Mouse (Mus musculus) erythroblast, embryonic 14.5 days (primary cell): Measurements from ENCODE around the gene Opa3.

ENCODE experiments used
- GATA1 ChIP-seq: IDR thresholded peaks from 2 replicates; pipeline ENCODE4 v1.6.1; 2012; ENCODE audit warnings: low read length, inconsistent platforms, mixed read lengths
- TAL1 ChIP-seq: IDR thresholded peaks from 3 replicates; pipeline ENCODE4 v1.6.1; 2012; ENCODE audit warnings: low read length, inconsistent platforms, mixed read lengths

GRCm38 (mm10) chr7:19301461-19302263 lies 73.5 kb downstream of the Opa3 start:
- TF ChIP-seq TAL1 (no peak), GATA1 (no peak)
